ENCODE assay signal across 12 mouse cellular contexts in the genomic region with DNA sequence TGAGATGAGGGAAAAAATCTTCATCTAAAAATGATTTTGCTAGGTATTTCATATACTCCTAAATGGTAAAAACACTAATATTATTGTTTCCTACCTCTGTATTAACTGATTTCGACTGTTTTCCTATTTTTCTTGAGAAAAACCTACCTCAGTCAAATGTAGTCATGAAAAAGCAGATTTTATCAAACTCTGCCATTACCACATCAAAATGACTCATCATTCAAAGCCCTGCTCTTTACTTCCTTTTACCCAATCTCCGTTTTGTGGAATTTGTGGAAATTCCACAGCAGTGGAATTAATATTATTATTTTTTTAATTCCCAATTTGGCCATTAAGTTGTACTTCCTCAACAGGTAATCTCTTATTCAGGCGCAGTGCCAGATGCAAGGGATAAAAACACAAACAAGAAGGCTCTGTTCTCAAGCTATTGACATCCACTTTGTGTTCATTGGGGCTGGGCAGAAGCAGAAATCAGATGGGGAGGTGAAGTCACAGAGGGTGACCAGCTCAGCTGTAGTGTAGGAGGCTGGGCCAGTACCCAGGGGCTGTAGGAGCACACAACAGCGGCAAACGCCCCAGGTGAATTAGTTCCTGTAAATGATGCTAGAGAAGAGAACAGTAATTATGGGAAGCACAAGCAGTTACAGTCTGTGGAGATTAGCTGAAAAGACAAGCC.
DNase-seq lines count a peak whose midpoint lies in the region; ATAC-seq and TF ChIP-seq lines count a peak whose summit lies in the region.
"Had no signal": no experiment of that assay in that cellular context is flagged by ENCODE, and none has a peak within 500 bp of the region (broad histone marks: within the 10 kb centered on the region; RNA-seq: fewer than 3 reads in every experiment).

No protein-coding gene starts in this region.

- H3K4me3 ChIP-seq in kidney, adult 2 months (ENCODE audit: insufficient read depth, low read depth, low read length) = no peak overlapping the region
- no peak overlapping the region for H3K4me3 ChIP-seq in liver, embryonic 15.5 days (replicated peaks)
- H3K4me3 ChIP-seq: forebrain, embryonic 12.5 days; megakaryocyte, embryonic 14.5 days had no signal

- H3K9me3 ChIP-seq in liver, embryonic 15.5 days (replicated peaks) = no peaks in the 10 kb centered on the region
- H3K9me3 ChIP-seq: forebrain, embryonic 12.5 days; megakaryocyte, embryonic 14.5 days had no signal

- no peak for DNase-seq in kidney, adult 2 months
- DNase-seq in kidney, adult 18-20 months = no peak
- peak; percentile 12 for DNase-seq in urinary bladder, postnatal 14 days (ENCODE audit: low spot score)
- DNase-seq in urinary bladder, postnatal 25 days (ENCODE audit: low spot score) = no peak
- DNase-seq in heart, postnatal 25 days (ENCODE audit: low spot score) = no peak
- no peak for DNase-seq in adrenal gland, postnatal 10 days
- no peak for DNase-seq in layer of hippocampus, postnatal 25 days (ENCODE audit: extremely low spot score in 1 of 2, low spot score in 1 of 2)
- DNase-seq: cerebellum, adult 8-10 months; gastrocnemius, postnatal 25 days had no signal

- TF ChIP-seq CTCF in kidney, adult 2 months (conservative IDR thresholded peaks at IDR 0.05; ENCODE audit: insufficient read depth, insufficient read length, low read depth, low read length) = no peak

- WGBS in kidney, adult 2 months = 57% methylated on average over 5 of the region's 5 CpGs
- WGBS in liver, embryonic 15.5 days (ENCODE audit: insufficient replicate concordance) = 27% methylated on average over 5 of the region's 5 CpGs

- peak overlapping the region; percentile 36 for H3K27ac ChIP-seq in kidney, adult 2 months (ENCODE audit: insufficient read depth, low read depth, low read length)
- H3K27ac ChIP-seq in liver, embryonic 15.5 days (replicated peaks) = peak overlapping the region; percentile 74
- H3K27ac ChIP-seq: forebrain, embryonic 12.5 days had no signal

- no peaks in the 10 kb centered on the region for H3K27me3 ChIP-seq in kidney, adult 2 months (replicated peaks; ENCODE audit: control insufficient read depth, insufficient read depth, low read length)
- H3K27me3 ChIP-seq in liver, embryonic 15.5 days = no peaks in the 10 kb centered on the region
- H3K27me3 ChIP-seq: forebrain, embryonic 12.5 days; megakaryocyte, embryonic 14.5 days had no signal

- no peak overlapping the region; the same call in 1 of the 2 replicates for H3K4me2 ChIP-seq in liver, embryonic 15.5 days
- H3K4me2 ChIP-seq: forebrain, embryonic 12.5 days had no signal

- H3K9ac ChIP-seq in liver, embryonic 15.5 days = no peak overlapping the region
- H3K9ac ChIP-seq: forebrain, embryonic 12.5 days had no signal

- H3K36me3 ChIP-seq in kidney, adult 2 months (ENCODE audit: control insufficient read depth, insufficient read depth, low read length) = no peaks in the 10 kb centered on the region
- H3K36me3 ChIP-seq in liver, embryonic 15.5 days (replicated peaks) = no peaks in the 10 kb centered on the region
- H3K36me3 ChIP-seq: forebrain, embryonic 12.5 days had no signal

- intact Hi-C loops in heart, postnatal 25 days (cut with DNase I) = no loop called here

- peak; percentile 77 for ATAC-seq in liver, embryonic 15.5 days (ENCODE audit: insufficient read depth)

- TF ChIP-seq POLR2A in kidney, adult 2 months (IDR thresholded peaks at IDR 0.05; ENCODE audit: low read depth, low read length) = no peak

- peaks cover 18% of the 10 kb centered on the region for H3K4me1 ChIP-seq in kidney, adult 2 months (ENCODE audit: control insufficient read depth, insufficient read depth, low read length)
- no peaks in the 10 kb centered on the region for H3K4me1 ChIP-seq in liver, embryonic 15.5 days (replicated peaks)
- H3K4me1 ChIP-seq: forebrain, embryonic 12.5 days had no signal
